Mouse (Mus musculus) small intestine, adult 2 months (tissue): Measurements from ENCODE around the gene Hs3st6. TPM values are rescaled to one million over a fixed set of nuclear protein-coding genes. Genes with fewer than 3 reads are reported as not detected.

Experiments used
- H3K27ac ChIP-seq: fragments of 200-500 bp; 2 replicates; pipeline ENCODE4 v1.5.1; 2012; ENCODE audit warnings: low read depth, low read length, control low read depth, inconsistent platforms; ENCODE audit not compliant: insufficient read depth
- H3K27me3 ChIP-seq: fragments of 200-500 bp; 2 replicates; pipeline ENCODE4 v1.6.1; 2012; ENCODE audit warnings: mild to moderate bottlenecking, moderate library complexity, low read length, inconsistent platforms; ENCODE audit not compliant: control insufficient read depth, insufficient read depth
- H3K36me3 ChIP-seq: fragments of 200-500 bp; 2 replicates; pipeline ENCODE4 v1.6.1; 2012; ENCODE audit warnings: mild to moderate bottlenecking, low read length, control low read depth, inconsistent platforms; ENCODE audit not compliant: control insufficient read depth, insufficient read depth
- H3K4me1 ChIP-seq: fragments of 200-500 bp; 2 replicates; pipeline ENCODE4 v1.6.1; 2012; ENCODE audit warnings: low read length, inconsistent platforms, mixed read lengths; ENCODE audit not compliant: control insufficient read depth, insufficient read depth, insufficient read length
- H3K4me3 ChIP-seq: fragments of 200-500 bp; 2 replicates; pipeline ENCODE4 v1.5.1; 2012; ENCODE audit warnings: low read depth, mild to moderate bottlenecking, control low read depth, inconsistent platforms, low read length, moderate library complexity
- CTCF ChIP-seq: fragments of 200-500 bp; IDR thresholded peaks from 2 replicates; pipeline ENCODE4 v1.5.1; 2012; ENCODE audit warnings: low read depth, mild to moderate bottlenecking, control low read depth, inconsistent platforms, low read length, moderate library complexity, mixed read lengths; ENCODE audit not compliant: insufficient replicate concordance, insufficient read length; ENCODE audit errors: extremely low read depth
- POLR2A ChIP-seq: fragments of 200-500 bp; IDR thresholded peaks from 2 replicates; pipeline ENCODE4 v1.6.1; 2012; ENCODE audit warnings: low read depth, mild to moderate bottlenecking, control low read depth, inconsistent platforms, low read length, moderate library complexity
- WGBS: fragments of 180-500 bp; shearing (Covaris S2); methylation state at CpG from one replicate; pipeline ENCODE4 v1.1.7; 2018; 5-methylcytosine and 5-hydroxymethylcytosine counted together
- polyA plus RNA-seq: library from polyadenylated mRNA; depleted of rRNA; stranded (reverse); fragments of >200 nt; gene quantifications from 2 replicates; pipeline ENCODE4 v1.2.3, GENCODE M21; 2012; rRNA removed

The Hs3st6 gene
- polyA plus RNA-seq = 1.7 and 2.8 TPM in 2 replicates

GRCm38 (mm10) chr17:24752415-24753394 is at the start of gene Hs3st6:
Gene Hs3st6 (plus strand): TSS chr17:24752988.
- WGBS = under 1% methylated on average over 77 of the region's 82 CpGs
- H3K27me3 ChIP-seq = peaks cover 44% of the 10 kb centered on the region
- H3K4me3 ChIP-seq = peak within 1 kb of the TSS; percentile 65
- no peaks in the 10 kb centered on the region for H3K36me3 ChIP-seq
- peaks cover 7% of the 10 kb centered on the region for H3K4me1 ChIP-seq
- TF ChIP-seq POLR2A (no peak), CTCF (no peak)
- no peak within 1 kb of the TSS for H3K27ac ChIP-seq

GRCm38 (mm10) chr17:24705821-24706220 is 47.0 kb upstream of the Hs3st6 start:
- 90% methylated on average over 3 of the region's 3 CpGs for WGBS
- peaks cover 24% of the 10 kb centered on the region for H3K36me3 ChIP-seq
- H3K4me3 ChIP-seq = no peak overlapping the region
- peaks cover 1% of the 10 kb centered on the region for H3K4me1 ChIP-seq
- no peaks in the 10 kb centered on the region for H3K27me3 ChIP-seq
- H3K27ac ChIP-seq = no peak overlapping the region
- TF ChIP-seq POLR2A (no peak), CTCF (no peak)

- Histone ChIP-seq H3K27ac (peak within 1 kb of the TSS; percentile 51), H3K27me3 (no peaks in the 10 kb centered on the region), H3K4me3 (peak within 1 kb of the TSS; percentile 84), H3K4me1 (no peaks in the 10 kb centered on the region; the same call in 1 of the 2 replicates), H3K36me3 (peaks cover 10% of the 10 kb centered on the region)
- TF ChIP-seq CTCF = no peak
- peak; percentile 84 for TF ChIP-seq POLR2A
- 1% methylated on average over 32 of the region's 32 CpGs for WGBS
Measured at GRCm38 (mm10) chr17:24706982-24707800, 45.6 kb upstream of the Hs3st6 start, which contains the start of gene Tbl3. Gene Tbl3 (minus strand): TSS chr17:24707660.

- H3K4me3 ChIP-seq = peak overlapping the region; percentile 84
- 1% methylated on average over 24 of the region's 24 CpGs for WGBS
- H3K27me3 ChIP-seq = no peaks in the 10 kb centered on the region
- no peak for TF ChIP-seq CTCF
- TF ChIP-seq POLR2A = no peak
- H3K27ac ChIP-seq = peak overlapping the region; percentile 51
- 0 out of 2 replicates have a peak, but pooled peaks cover 7% of the 10 kb centered on the region for H3K36me3 ChIP-seq
- no peaks in the 10 kb centered on the region; the same call in 1 of the 2 replicates for H3K4me1 ChIP-seq
Measured at GRCm38 (mm10) chr17:24707801-24708425, 44.9 kb upstream of the Hs3st6 start.

GRCm38 (mm10) chr17:24708646-24709045 is 44.1 kb upstream of the Hs3st6 start:
- H3K27me3 ChIP-seq = no peaks in the 10 kb centered on the region
- TF ChIP-seq CTCF (no peak), POLR2A (no peak)
- no peaks in the 10 kb centered on the region; the same call in 1 of the 2 replicates for H3K4me1 ChIP-seq
- H3K4me3 ChIP-seq = no peak overlapping the region
- 0 out of 2 replicates have a peak, but pooled peaks cover 7% of the 10 kb centered on the region for H3K36me3 ChIP-seq
- H3K27ac ChIP-seq = no peak overlapping the region
- 21% methylated on average over 2 of the region's 2 CpGs for WGBS

GRCm38 (mm10) chr17:24715556-24715955 is 37.2 kb upstream of the Hs3st6 start:
- WGBS = 85% methylated on average over 6 of the region's 6 CpGs
- no peak for TF ChIP-seq CTCF
- no peak for TF ChIP-seq POLR2A
- no peak overlapping the region for H3K4me3 ChIP-seq
- no peak overlapping the region for H3K27ac ChIP-seq
- no peaks in the 10 kb centered on the region for H3K36me3 ChIP-seq
- H3K27me3 ChIP-seq = no peaks in the 10 kb centered on the region
- H3K4me1 ChIP-seq = no peaks in the 10 kb centered on the region; the same call in 1 of the 2 replicates
